Mouse (Mus musculus): ENCODE measurements at regions not wholly inside any gene's neighbourhood (a gene's known extent, or its start where the extent isn't known, plus 50 kb on each side); places are given as distances from the start of the nearest gene placed in this dataset.

DNA sequence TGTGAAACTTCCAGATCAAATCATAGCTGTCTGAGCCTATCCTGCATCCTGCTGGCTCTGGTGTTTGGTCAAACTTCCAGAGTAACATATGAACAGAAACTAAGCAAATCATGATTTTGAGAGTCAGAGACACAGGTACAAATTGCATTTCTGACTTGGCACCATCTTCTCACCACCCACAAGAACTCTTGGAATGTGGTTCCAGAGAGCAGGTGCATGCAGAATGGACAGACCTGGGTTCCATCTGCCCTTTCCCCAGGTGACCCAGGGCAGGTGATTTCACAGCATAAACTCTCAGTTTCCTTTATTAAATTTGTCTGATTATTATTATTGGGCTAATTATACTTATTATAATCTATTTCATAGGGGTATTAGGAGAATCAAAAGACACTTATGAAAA, 527.0 kb upstream of the Auts2 start:
- Histone ChIP-seq H3K4me1 (ENCODE audit: control insufficient read depth, insufficient read depth, insufficient read length) (no peaks in the 10 kb centered on the region; the same call in 1 of the 2 replicates), H3K27ac (ENCODE audit: insufficient read depth, low read length) (no peak overlapping the region), H3K4me3 (ENCODE audit: extremely low read depth, insufficient read depth, insufficient read length) (no peak overlapping the region), H3K27me3 (ENCODE audit: control insufficient read depth, insufficient read depth, low read length) (no peaks in the 10 kb centered on the region), H3K36me3 (ENCODE audit: control insufficient read depth, insufficient read depth, low read length) (no peaks in the 10 kb centered on the region)
- no peak for TF ChIP-seq POLR2A (IDR thresholded peaks at IDR 0.05; ENCODE audit: low read depth, low read length)
- TF ChIP-seq CTCF (IDR thresholded peaks at IDR 0.05; ENCODE audit: extremely low read depth, insufficient read depth, insufficient read length, insufficient replicate concordance), result no peak
- DNase-seq (ENCODE audit: low read depth in 1 of 2, low spot score in 2 of 2), result no peak

DNA sequence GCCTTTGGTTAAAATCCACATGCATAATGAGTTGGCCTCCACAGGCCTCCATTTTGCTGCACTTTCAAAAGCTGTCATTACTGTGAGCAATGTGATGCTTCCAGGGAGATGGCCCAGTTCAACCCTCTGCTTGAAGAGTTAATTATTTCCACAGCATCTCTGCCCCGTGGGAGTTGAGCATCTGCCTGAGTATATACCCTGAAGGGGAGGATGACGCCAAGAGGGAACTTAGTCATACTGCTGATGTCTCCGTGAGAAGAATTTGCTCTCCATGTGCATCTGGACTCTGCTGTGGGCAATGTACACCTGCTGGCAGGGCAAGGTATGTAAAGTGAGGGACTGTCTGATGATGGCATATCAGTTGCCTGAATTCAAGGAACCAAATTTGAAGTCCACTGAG, 519.3 kb upstream of the Auts2 start:
- TF ChIP-seq CTCF (IDR thresholded peaks at IDR 0.05; ENCODE audit: extremely low read depth, insufficient read depth, insufficient read length, insufficient replicate concordance) (no peak), POLR2A (IDR thresholded peaks at IDR 0.05; ENCODE audit: low read depth, low read length) (no peak)
- DNase-seq (ENCODE audit: low read depth in 1 of 2, low spot score in 2 of 2), result no peak
- Histone ChIP-seq H3K36me3 (ENCODE audit: control insufficient read depth, insufficient read depth, low read length) (no peaks in the 10 kb centered on the region), H3K4me3 (ENCODE audit: extremely low read depth, insufficient read depth, insufficient read length) (no peak overlapping the region), H3K27me3 (ENCODE audit: control insufficient read depth, insufficient read depth, low read length) (no peaks in the 10 kb centered on the region), H3K4me1 (ENCODE audit: control insufficient read depth, insufficient read depth, insufficient read length) (no peaks in the 10 kb centered on the region), H3K27ac (ENCODE audit: insufficient read depth, low read length) (no peak overlapping the region)
- WGBS, result 85% methylated on average over 3 of the region's 3 CpGs

DNA sequence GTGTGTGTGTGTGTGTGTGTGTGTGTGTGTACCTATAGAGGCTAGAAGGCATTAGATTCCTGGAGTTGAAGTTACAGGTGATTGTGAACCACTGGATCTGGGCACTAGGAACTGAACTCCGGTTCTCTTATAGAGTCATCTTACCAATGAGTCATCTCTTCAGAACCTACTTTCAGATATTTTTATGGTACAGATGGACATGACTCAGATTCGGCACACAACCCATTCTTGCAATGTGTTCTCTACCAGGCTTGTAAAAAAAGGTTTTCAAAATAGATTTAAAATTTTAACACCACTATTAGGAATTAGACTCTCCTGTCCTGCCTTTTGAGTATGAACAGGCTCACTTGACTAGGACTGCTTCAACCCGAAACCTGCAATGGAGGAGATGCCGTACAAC, 504.3 kb upstream of the Auts2 start:
- no peak overlapping the region for H3K4me3 ChIP-seq (ENCODE audit: extremely low read depth, insufficient read depth, insufficient read length)
- no peaks in the 10 kb centered on the region for H3K36me3 ChIP-seq (ENCODE audit: control insufficient read depth, insufficient read depth, low read length)
- WGBS, result 92% methylated on average over 4 of the region's 4 CpGs
- H3K27me3 ChIP-seq (ENCODE audit: control insufficient read depth, insufficient read depth, low read length), result no peaks in the 10 kb centered on the region
- TF ChIP-seq CTCF (IDR thresholded peaks at IDR 0.05; ENCODE audit: extremely low read depth, insufficient read depth, insufficient read length, insufficient replicate concordance) (no peak), POLR2A (IDR thresholded peaks at IDR 0.05; ENCODE audit: low read depth, low read length) (no peak)
- DNase-seq (ENCODE audit: low read depth in 1 of 2, low spot score in 2 of 2), result no peak
- no peaks in the 10 kb centered on the region for H3K4me1 ChIP-seq (ENCODE audit: control insufficient read depth, insufficient read depth, insufficient read length)
- no peak overlapping the region for H3K27ac ChIP-seq (ENCODE audit: insufficient read depth, low read length)

DNA sequence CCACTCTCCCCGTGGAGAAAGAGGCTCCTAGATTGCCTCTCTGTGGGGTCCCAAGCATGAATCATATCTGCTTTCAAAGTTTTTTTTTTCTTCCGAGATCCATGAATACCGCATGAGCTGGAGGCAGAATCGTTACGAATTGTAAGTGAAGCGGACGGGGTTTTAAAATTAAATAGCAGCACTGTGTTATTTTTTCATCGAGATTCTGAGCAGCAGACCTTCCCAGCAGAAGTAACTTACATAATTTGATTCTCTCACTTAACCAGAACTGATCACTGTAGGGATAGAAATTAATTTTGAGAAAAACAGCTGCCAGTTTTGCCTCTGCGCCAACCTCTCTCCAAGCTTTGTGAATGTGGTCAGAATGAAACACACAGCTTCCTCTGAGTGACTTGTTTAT, 502.5 kb upstream of the Auts2 start:
- H3K27me3 ChIP-seq (ENCODE audit: control insufficient read depth, insufficient read depth, low read length), result no peaks in the 10 kb centered on the region
- no peaks in the 10 kb centered on the region for H3K4me1 ChIP-seq (ENCODE audit: control insufficient read depth, insufficient read depth, insufficient read length)
- TF ChIP-seq POLR2A (IDR thresholded peaks at IDR 0.05; ENCODE audit: low read depth, low read length), result no peak
- no peak for TF ChIP-seq CTCF (IDR thresholded peaks at IDR 0.05; ENCODE audit: extremely low read depth, insufficient read depth, insufficient read length, insufficient replicate concordance)
- H3K4me3 ChIP-seq (ENCODE audit: extremely low read depth, insufficient read depth, insufficient read length), result no peak overlapping the region
- no peak for DNase-seq (ENCODE audit: low read depth in 1 of 2, low spot score in 2 of 2)
- H3K27ac ChIP-seq (ENCODE audit: insufficient read depth, low read length), result no peak overlapping the region
- no peaks in the 10 kb centered on the region for H3K36me3 ChIP-seq (ENCODE audit: control insufficient read depth, insufficient read depth, low read length)
- 69% methylated on average over 9 of the region's 9 CpGs for WGBS

DNA sequence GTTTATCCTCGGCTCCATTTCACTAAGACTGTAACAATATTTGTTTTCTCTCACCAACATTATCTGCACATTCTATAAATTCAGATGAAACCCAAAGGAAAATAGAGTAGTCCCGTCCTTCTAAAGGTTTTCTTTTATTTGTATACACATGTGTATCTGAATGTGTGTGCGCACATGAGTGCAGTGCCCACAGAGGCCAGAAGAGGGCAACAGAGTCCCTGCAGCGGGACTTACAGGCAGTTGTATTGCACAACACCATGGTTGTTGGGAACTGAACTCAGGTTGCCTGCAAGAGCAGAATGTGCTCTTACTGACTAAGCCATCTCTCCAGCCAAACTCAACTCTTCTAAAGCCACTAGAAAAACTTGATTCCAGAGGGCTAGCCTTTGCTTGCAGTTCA, 484.4 kb upstream of the Auts2 start:
- DNase-seq (ENCODE audit: low read depth in 1 of 2, low spot score in 2 of 2), result no peak
- no peaks in the 10 kb centered on the region for H3K36me3 ChIP-seq (ENCODE audit: control insufficient read depth, insufficient read depth, low read length)
- no peak overlapping the region for H3K27ac ChIP-seq (ENCODE audit: insufficient read depth, low read length)
- no peak overlapping the region for H3K4me3 ChIP-seq (ENCODE audit: extremely low read depth, insufficient read depth, insufficient read length)
- 82% methylated on average over 4 of the region's 4 CpGs for WGBS
- TF ChIP-seq POLR2A (IDR thresholded peaks at IDR 0.05; ENCODE audit: low read depth, low read length) (no peak), CTCF (IDR thresholded peaks at IDR 0.05; ENCODE audit: extremely low read depth, insufficient read depth, insufficient read length, insufficient replicate concordance) (no peak)
- no peaks in the 10 kb centered on the region for H3K4me1 ChIP-seq (ENCODE audit: control insufficient read depth, insufficient read depth, insufficient read length)
- no peaks in the 10 kb centered on the region for H3K27me3 ChIP-seq (ENCODE audit: control insufficient read depth, insufficient read depth, low read length)

DNA sequence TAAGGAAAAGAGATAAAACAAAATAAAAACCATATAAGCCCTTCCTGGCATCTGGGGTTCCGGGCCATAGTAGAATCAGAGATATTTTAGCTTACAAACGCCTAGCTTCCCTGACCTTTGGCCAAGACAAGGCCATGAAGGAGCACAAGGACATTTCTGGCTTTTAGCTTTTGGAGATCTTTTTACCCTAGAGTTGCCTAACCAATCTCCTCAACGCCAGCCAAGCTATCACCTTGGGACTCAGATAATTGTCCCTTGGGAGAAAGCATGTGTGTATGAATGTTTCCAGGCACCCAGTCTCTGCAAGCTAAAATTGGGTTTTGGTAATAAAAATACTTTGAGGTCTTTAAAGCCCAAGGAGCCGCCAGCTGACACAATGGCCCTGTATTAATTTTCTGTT, 482.0 kb upstream of the Auts2 start:
- no peak for DNase-seq (ENCODE audit: low read depth in 1 of 2, low spot score in 2 of 2)
- TF ChIP-seq POLR2A (IDR thresholded peaks at IDR 0.05; ENCODE audit: low read depth, low read length) (no peak), CTCF (IDR thresholded peaks at IDR 0.05; ENCODE audit: extremely low read depth, insufficient read depth, insufficient read length, insufficient replicate concordance) (no peak)
- Histone ChIP-seq H3K27me3 (ENCODE audit: control insufficient read depth, insufficient read depth, low read length) (no peaks in the 10 kb centered on the region), H3K4me1 (ENCODE audit: control insufficient read depth, insufficient read depth, insufficient read length) (no peaks in the 10 kb centered on the region), H3K4me3 (ENCODE audit: extremely low read depth, insufficient read depth, insufficient read length) (no peak overlapping the region), H3K27ac (ENCODE audit: insufficient read depth, low read length) (no peak overlapping the region), H3K36me3 (ENCODE audit: control insufficient read depth, insufficient read depth, low read length) (no peaks in the 10 kb centered on the region)
- WGBS, result 89% methylated on average over 4 of the region's 4 CpGs

DNA sequence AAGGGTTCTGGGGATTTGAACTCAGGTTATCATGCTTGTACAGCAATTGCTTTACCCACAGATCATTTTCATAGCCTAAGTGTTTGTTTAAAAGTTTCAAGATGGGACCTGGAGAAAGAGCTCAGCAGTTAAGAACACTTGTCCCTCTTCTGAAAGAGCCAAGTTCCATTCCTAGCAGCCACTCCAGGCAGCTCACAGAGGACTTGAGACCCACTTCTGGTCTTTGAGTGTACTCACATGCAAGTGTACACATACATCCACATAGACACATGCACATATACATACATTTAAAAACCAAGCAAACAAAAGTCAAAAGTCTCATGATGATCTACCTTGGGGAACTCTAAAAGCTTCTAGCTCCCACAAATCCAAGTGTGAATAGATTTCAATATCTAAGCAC, 477.7 kb upstream of the Auts2 start:
- no peaks in the 10 kb centered on the region for H3K27me3 ChIP-seq (ENCODE audit: control insufficient read depth, insufficient read depth, low read length)
- no peaks in the 10 kb centered on the region for H3K4me1 ChIP-seq (ENCODE audit: control insufficient read depth, insufficient read depth, insufficient read length)
- DNase-seq (ENCODE audit: low read depth in 1 of 2, low spot score in 2 of 2), result no peak
- TF ChIP-seq CTCF (IDR thresholded peaks at IDR 0.05; ENCODE audit: extremely low read depth, insufficient read depth, insufficient read length, insufficient replicate concordance) (no peak), POLR2A (IDR thresholded peaks at IDR 0.05; ENCODE audit: low read depth, low read length) (no peak)
- H3K27ac ChIP-seq (ENCODE audit: insufficient read depth, low read length), result no peak overlapping the region
- no peaks in the 10 kb centered on the region for H3K36me3 ChIP-seq (ENCODE audit: control insufficient read depth, insufficient read depth, low read length)
- H3K4me3 ChIP-seq (ENCODE audit: extremely low read depth, insufficient read depth, insufficient read length), result no peak overlapping the region
